Mouse (Mus musculus) erythroblast, embryonic 14.5 days (primary cell): ENCODE results near the gene Gm45623. TPM values are rescaled to one million over a fixed set of nuclear protein-coding genes. Genes with fewer than 3 reads are reported as not detected.

Experiments
- H3K27me3 ChIP-seq: 2 replicates; pipeline ENCODE4 v1.6.1; 2012; ENCODE audit warnings: inconsistent platforms; ENCODE audit not compliant: control insufficient read depth
- H3K36me3 ChIP-seq: 2 replicates; pipeline ENCODE4 v1.6.1; 2012; ENCODE audit warnings: mild to moderate bottlenecking, inconsistent platforms; ENCODE audit not compliant: control insufficient read depth
- H3K4me1 ChIP-seq: 2 replicates; pipeline ENCODE4 v1.6.1; 2012; ENCODE audit warnings: inconsistent platforms; ENCODE audit not compliant: control insufficient read depth
- H3K4me3 ChIP-seq: replicated peaks from 2 replicates; pipeline ENCODE3; 2012; ENCODE audit warnings: moderate library complexity, mild to moderate bottlenecking, inconsistent platforms
- H3K9me3 ChIP-seq: 2 replicates; pipeline ENCODE4 v1.6.1; 2012; ENCODE audit warnings: low read length, inconsistent platforms, mixed read lengths; ENCODE audit not compliant: control insufficient read depth
- GATA1 ChIP-seq: IDR thresholded peaks from 2 replicates; pipeline ENCODE4 v1.6.1; 2012; ENCODE audit warnings: low read length, inconsistent platforms, mixed read lengths
- TAL1 ChIP-seq: IDR thresholded peaks from 3 replicates; pipeline ENCODE4 v1.6.1; 2012; ENCODE audit warnings: low read length, inconsistent platforms, mixed read lengths
- polyA plus RNA-seq: library from polyadenylated mRNA; stranded (reverse); fragments of >175 nt; gene quantifications from 2 replicates; pipeline ENCODE4 v1.2.3, GENCODE M21; 2012

Gene Gm45623
- polyA plus RNA-seq, 1 experiment = not detected

DNA sequence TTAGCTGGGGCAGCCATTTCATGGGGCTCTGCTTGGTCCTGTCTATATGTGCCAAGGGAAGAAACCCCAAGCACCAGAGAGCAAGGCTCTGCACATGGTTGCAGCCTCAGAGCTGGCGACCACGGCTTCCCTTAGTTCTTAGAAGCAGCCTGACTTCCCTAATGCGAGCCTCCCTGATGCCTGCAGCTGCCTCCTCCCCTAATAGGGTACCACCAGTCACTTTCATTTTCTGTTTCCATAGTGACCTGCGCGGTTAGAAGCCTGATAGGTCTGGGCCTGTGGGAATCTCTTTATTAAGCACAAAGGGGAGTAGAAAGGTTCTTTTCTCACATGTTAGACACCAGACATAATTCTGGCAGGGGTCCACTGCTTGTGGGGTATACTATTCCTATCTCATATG is 20.7 kb upstream of the Gm45623 start:
- no peak overlapping the region for H3K4me3 ChIP-seq
- H3K4me1 ChIP-seq = no peaks in the 10 kb centered on the region
- TF ChIP-seq TAL1 (no peak), GATA1 (no peak)
- H3K9me3 ChIP-seq = no peaks in the 10 kb centered on the region
- no peaks in the 10 kb centered on the region for H3K27me3 ChIP-seq
- H3K36me3 ChIP-seq = no peaks in the 10 kb centered on the region

DNA sequence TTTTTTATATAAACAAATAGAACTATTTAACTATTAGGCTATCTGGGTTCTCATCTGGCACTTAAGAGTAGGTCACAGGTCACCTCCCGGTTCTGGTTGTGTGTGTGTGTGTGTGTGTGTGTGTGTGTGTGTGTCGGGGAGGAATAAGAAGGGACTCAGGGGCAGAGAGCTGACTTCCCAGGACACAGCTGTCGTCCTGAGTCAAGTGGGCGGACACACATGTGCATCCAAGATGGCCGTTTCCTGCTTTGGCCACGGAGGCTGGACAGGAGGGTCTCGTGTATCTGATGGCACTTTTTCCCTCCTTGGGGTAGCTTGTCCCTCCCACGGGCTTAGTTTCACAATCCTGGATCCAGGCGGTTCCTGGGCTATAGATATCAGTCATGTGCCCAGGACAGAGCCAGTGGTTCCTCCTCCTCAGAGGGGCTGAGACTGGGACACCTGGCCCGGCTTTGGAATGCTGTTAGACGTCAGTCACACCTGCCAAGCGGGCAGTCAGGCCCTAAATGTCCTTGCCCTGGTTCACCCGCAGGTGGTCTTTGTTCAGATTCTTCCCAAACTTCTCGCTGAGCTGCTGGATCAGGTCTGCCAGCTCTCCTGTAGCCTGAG is 19.7 kb upstream of the Gm45623 start:
- Histone ChIP-seq H3K9me3 (no peaks in the 10 kb centered on the region), H3K4me1 (no peaks in the 10 kb centered on the region)
- TF ChIP-seq GATA1 (no peak), TAL1 (no peak)

DNA sequence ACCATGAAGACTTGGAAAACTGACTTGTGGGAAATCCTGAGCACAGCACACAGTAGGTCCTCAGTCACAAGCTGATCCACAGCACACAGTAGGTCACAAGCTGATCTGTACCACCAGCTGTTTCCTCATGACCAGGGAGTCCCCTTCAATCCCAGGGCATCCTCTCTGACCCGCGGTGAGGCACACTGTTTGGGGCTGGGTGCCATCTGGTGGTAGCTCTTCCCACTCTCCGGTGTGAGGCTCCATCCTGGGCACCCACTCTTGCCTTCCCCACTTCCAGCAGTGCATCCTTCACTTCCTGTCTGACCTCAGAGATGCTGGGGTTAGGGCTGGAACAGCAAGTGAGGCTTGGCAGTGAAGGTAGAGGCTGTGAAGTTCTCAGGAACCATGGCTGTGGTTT is 19.0 kb upstream of the Gm45623 start:
- Histone ChIP-seq H3K36me3 (no peaks in the 10 kb centered on the region), H3K27me3 (no peaks in the 10 kb centered on the region), H3K4me3 (no peak overlapping the region), H3K9me3 (no peaks in the 10 kb centered on the region), H3K4me1 (no peaks in the 10 kb centered on the region)
- TF ChIP-seq GATA1 = no peak
- no peak for TF ChIP-seq TAL1

More for the DNA sequence above, 19.7 kb upstream of the Gm45623 start:
- Histone ChIP-seq H3K36me3 (no peaks in the 10 kb centered on the region), H3K27me3 (no peaks in the 10 kb centered on the region), H3K4me3 (no peak overlapping the region)

DNA sequence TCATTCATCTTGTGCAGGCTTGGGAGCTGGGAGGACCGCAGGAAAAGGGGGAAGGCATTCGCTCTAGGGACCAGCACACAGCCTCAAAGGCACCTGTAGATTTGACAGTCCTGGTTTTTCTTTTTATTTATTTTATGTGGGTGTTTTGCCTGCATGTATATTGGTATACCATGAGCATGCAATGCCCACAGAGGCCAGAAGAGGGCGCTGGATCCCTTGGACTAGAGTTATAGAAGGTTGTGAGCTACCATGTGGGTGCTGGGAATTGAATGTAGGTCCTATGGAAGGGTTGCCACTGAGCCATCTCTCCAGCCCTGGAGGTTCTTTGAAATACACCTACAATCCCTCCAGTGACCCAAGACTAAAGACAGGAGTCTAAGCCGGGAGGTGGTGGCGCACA is 17.2 kb upstream of the Gm45623 start:
- Histone ChIP-seq H3K36me3 (no peaks in the 10 kb centered on the region), H3K9me3 (no peaks in the 10 kb centered on the region), H3K4me3 (no peak overlapping the region), H3K27me3 (no peaks in the 10 kb centered on the region), H3K4me1 (no peaks in the 10 kb centered on the region)
- TF ChIP-seq GATA1 (no peak), TAL1 (no peak)

DNA sequence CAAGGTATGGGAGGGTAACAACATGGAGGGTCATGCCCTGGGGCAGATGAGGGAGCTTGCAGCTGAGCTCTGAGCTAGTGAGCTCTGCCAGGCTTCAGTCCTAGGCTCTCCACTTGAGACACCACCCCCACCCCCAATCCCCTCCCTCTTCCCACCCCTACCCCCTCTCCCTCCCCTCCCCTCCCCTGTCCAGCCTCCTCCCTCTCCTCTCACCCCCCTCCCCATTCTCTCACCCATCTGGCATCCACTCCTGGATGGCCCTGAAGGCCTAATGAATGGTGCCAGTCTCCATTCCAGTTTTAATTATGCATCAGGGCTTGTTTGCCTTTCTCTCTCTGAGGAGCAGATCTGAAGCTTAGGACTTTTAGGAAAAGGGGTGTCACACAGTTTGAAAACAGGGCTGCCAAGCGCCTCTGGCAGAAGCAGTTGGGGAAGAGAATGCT is 16.5 kb upstream of the Gm45623 start:
- no peak for TF ChIP-seq GATA1
- Histone ChIP-seq H3K4me3 (no peak overlapping the region), H3K4me1 (peaks cover 3% of the 10 kb centered on the region; the same call in 1 of the 2 replicates), H3K36me3 (no peaks in the 10 kb centered on the region), H3K9me3 (no peaks in the 10 kb centered on the region), H3K27me3 (peaks cover 3% of the 10 kb centered on the region)

DNA sequence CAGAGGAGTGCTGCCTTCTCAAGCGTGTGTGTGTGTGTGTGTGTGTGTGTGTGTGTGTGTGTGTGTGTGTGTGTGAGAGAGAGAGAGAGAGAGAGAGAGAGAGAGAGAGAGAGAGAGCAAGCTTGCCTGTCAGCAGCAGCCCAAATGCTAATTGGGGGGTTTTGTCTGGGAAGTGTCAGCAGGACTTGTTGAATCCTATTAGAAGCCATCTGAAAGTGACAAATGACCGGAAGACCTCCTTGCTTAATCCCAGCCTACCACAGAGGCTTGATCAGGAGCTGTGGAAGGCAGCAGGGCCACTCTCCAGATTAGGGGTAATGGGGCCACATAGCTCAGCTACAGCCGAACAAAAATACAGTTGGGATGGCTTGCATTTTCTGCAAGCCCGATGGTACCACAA is 15.8 kb upstream of the Gm45623 start:
- TF ChIP-seq GATA1 = no peak
- no peak for TF ChIP-seq TAL1
- peaks cover 3% of the 10 kb centered on the region; the same call in 1 of the 2 replicates for H3K4me1 ChIP-seq
- H3K9me3 ChIP-seq = no peaks in the 10 kb centered on the region
- H3K36me3 ChIP-seq = no peaks in the 10 kb centered on the region
- no peak overlapping the region for H3K4me3 ChIP-seq
- peaks cover 6% of the 10 kb centered on the region for H3K27me3 ChIP-seq

DNA sequence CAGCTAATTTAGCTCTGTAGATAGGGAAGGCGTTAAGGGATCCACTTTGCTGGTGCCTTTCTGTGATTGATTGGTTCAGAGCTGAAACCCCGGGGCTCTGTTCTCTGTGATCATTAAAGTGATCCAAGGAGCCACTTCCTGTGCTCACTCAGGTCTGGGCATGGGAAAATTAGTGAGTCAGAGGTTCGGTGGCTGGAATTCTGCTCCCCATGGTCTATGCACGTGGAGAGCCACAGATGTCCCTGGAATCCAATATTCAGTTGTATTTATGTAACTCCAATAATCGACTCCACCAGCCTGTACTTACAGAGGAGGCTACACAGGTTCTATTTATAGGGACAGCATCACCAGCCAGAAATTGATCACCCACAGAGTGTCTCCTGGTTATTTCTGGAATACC is 12.6 kb upstream of the Gm45623 start:
- H3K4me1 ChIP-seq = peaks cover 3% of the 10 kb centered on the region; the same call in 1 of the 2 replicates
- no peak for TF ChIP-seq TAL1
- TF ChIP-seq GATA1 = no peak
- H3K27me3 ChIP-seq = peaks cover 12% of the 10 kb centered on the region
- H3K36me3 ChIP-seq = no peaks in the 10 kb centered on the region
- no peak overlapping the region for H3K4me3 ChIP-seq
- no peaks in the 10 kb centered on the region for H3K9me3 ChIP-seq

DNA sequence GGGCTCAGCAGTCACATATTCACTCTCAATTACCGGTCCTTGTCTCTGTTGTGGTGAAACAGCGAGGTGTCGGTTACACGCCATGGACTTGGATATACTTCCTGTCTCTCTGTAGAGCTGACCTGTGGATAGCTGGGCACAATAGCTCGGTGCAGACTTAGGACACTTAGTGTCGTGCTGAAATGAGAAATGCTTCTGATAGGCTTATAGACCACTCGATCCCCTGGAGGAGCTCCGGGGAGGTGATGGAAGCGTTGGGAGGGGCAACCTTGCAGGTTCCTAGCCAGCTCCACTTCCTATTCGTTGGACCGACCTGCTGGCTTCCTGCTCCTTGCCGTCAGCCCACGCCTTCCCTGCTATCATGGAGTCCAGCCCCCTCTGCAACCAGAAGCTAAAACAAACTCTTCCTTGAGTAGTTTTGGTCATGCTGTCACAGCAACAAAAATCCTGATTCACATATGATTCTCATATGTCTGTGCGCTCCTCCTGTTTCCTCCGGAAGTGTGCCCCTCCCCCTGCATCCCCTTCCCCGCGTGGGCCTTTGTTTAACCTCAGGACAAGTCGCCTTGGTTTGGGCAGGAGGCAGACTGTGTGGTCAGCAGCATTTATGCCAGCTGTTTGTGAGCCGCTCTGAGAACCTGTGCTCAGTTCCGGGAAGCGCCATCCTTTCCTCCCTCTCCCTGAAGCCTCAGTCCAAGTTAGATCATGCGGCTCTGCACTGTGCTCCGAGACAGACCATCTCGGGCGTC is 11.8 kb upstream of the Gm45623 start:
- TF ChIP-seq TAL1 (no peak), GATA1 (no peak)
- no peaks in the 10 kb centered on the region for H3K9me3 ChIP-seq
- no peaks in the 10 kb centered on the region for H3K36me3 ChIP-seq
- peaks cover 12% of the 10 kb centered on the region for H3K27me3 ChIP-seq
- H3K4me1 ChIP-seq = peaks cover 3% of the 10 kb centered on the region; the same call in 1 of the 2 replicates
- no peak overlapping the region for H3K4me3 ChIP-seq

DNA sequence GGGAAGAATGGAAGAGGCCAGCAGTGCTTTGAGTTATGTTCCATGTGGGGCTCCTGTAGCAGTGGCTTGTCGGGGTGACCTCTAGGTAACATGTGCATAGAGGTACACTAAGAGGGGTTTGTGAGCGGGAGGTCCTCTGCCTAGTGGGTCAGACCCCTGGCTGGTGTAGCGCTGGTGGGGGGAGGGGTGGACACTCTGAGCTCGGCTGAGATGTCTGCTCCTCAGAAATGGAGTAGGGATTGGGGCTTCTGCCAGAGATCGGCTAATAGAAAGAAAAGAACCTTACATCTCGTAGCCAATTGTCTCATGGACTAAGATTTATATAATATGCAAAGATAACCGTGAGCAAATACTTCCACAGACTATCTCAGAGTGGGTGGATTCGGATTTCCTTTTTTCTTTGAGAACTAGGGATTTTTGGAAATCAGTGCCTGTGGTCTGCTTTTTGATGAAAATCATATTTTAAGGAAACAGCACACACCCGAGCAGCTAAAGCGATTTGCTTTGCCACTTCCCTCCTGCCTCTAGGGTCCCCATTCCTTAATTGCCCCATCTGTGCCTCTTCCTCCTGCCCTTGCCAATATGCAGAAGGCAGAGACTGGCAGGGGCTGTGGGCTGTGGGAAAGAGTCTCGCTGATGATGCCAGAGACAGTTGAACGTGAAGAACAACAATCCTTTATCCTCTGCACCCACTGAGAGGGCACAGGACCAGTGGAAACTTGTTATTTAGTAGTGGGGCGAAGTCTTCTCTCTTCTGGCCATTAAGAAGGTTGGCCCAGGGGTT is 9.0 kb upstream of the Gm45623 start:
- no peaks in the 10 kb centered on the region for H3K9me3 ChIP-seq

More for the DNA sequence above, 9.0 kb upstream of the Gm45623 start:
- Histone ChIP-seq H3K4me1 (peaks cover 3% of the 10 kb centered on the region; the same call in 1 of the 2 replicates), H3K4me3 (no peak overlapping the region), H3K27me3 (peaks cover 12% of the 10 kb centered on the region), H3K36me3 (no peaks in the 10 kb centered on the region)
- TF ChIP-seq TAL1 = no peak
- TF ChIP-seq GATA1 = no peak
